Comparison of ENCODE assay signal across 12 mouse cellular contexts in the genomic region with DNA sequence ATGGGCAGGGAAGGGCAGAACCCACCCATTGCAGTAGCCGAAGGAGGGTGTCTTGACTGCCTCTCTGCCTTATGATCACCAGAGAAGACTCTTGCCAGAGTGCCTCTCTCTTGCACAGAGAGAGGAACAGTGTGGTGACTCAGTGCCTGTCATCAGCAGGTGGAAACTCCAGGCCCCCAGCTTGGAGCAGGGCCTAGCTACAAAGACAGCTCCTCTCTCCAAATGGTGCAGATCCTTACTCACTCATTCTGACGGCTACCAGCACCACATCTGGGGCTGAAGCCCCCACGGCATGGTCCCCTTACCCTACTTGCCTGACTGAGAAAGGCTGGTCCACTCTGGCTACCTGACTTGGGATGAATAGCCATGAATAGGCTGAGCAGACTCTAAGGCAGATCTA. TPM values are rescaled to one million over a fixed set of nuclear protein-coding genes. Genes with fewer than 3 reads are reported as not detected.
DNase-seq lines count a peak whose midpoint lies in the region; ATAC-seq and TF ChIP-seq lines count a peak whose summit lies in the region.
"Had no signal": no experiment of that assay in that cellular context is flagged by ENCODE, and none has a peak within 500 bp of the region (broad histone marks: within the 10 kb centered on the region; RNA-seq: fewer than 3 reads in every experiment).

No protein-coding gene starts in this region.

- 70% methylated on average over 3 of the region's 3 CpGs for WGBS in lung, adult 2 months
- 88% methylated on average over 3 of the region's 3 CpGs for WGBS in liver, embryonic 16.5 days (ENCODE audit: insufficient replicate concordance)

- H3K9ac ChIP-seq in liver, embryonic 16.5 days (ENCODE audit: low read depth, low read length): peak overlapping the region; percentile 55
- H3K9ac ChIP-seq: embryonic facial prominence, embryonic 15.5 days had no signal

- H3K4me1 ChIP-seq in lung, adult 2 months (ENCODE audit: control insufficient read depth, insufficient read depth, low read length): peaks cover 7% of the 10 kb centered on the region
- peaks cover 47% of the 10 kb centered on the region for H3K4me1 ChIP-seq in liver, embryonic 16.5 days (ENCODE audit: control insufficient read depth, low read depth, low read length)
- H3K4me1 ChIP-seq: embryonic facial prominence, embryonic 15.5 days had no signal

- H3K4me3 ChIP-seq in lung, adult 2 months (replicated peaks; ENCODE audit: extremely low read depth, low read depth, low read length): peak overlapping the region; percentile 64
- H3K4me3 ChIP-seq in liver, embryonic 16.5 days (ENCODE audit: low read depth, low read length): peak overlapping the region; percentile 79
- H3K4me3 ChIP-seq: embryonic facial prominence, embryonic 15.5 days had no signal

- peaks cover 73% of the 10 kb centered on the region for H3K36me3 ChIP-seq in liver, embryonic 16.5 days (ENCODE audit: control insufficient read depth, insufficient read depth)

- peak overlapping the region; percentile 61 for H3K4me2 ChIP-seq in liver, embryonic 16.5 days (ENCODE audit: low read depth, low read length)
- H3K4me2 ChIP-seq: embryonic facial prominence, embryonic 15.5 days had no signal

- no peaks in the 10 kb centered on the region for H3K9me3 ChIP-seq in liver, embryonic 16.5 days (replicated peaks; ENCODE audit: control insufficient read depth, low read length)
- H3K9me3 ChIP-seq: embryonic facial prominence, embryonic 15.5 days had no signal

- no peak for TF ChIP-seq CTCF in lung, adult 2 months (IDR thresholded peaks at IDR 0.05; ENCODE audit: insufficient read depth, low read length)

- H3K27ac ChIP-seq in liver, embryonic 16.5 days (ENCODE audit: low read length): peak overlapping the region; percentile 63
- H3K27ac ChIP-seq: embryonic facial prominence, embryonic 15.5 days had no signal

- H3K27me3 ChIP-seq in liver, embryonic 16.5 days (ENCODE audit: control insufficient read depth, insufficient read depth, low read depth, low read length): no peaks in the 10 kb centered on the region
- H3K27me3 ChIP-seq: embryonic facial prominence, embryonic 15.5 days had no signal

- TF ChIP-seq POLR2A in lung, adult 2 months (IDR thresholded peaks at IDR 0.05; ENCODE audit: borderline replicate concordance, extremely low read depth, low read depth, low read length): no peak

- peak; percentile 79 for ATAC-seq in frontal cortex, adult (ENCODE audit: low TSS enrichment)
- no peak for ATAC-seq in liver, embryonic 16.5 days (ENCODE audit: low read depth)
- ATAC-seq: activated CD4-positive, CD25-positive, alpha-beta regulatory T cell, adult 4 months had no signal

- DNase-seq in frontal cortex, postnatal 36 days (ENCODE audit: low spot score in 2 of 2): no peak
- DNase-seq in lung, adult 2 months: no peak
- no peak for DNase-seq in lung, postnatal 10 days
- peak; percentile 91 for DNase-seq in brain, adult 2 months (ENCODE audit: low read depth, low spot score)
- DNase-seq in urinary bladder, postnatal 25 days (ENCODE audit: low spot score): no peak
- DNase-seq: kidney, postnatal 25 days; lung, postnatal 4 days; thymus, postnatal 14 days had no signal

RNA-seq across cellular contexts. Expression of a gene that starts 26.7 kb away (rescaled TPM):
- polyA plus RNA-seq in lung, adult 2 months (2012; rRNA removed): 135 and 154 TPM in 2 replicates
- 631 and 674 TPM in 2 replicates for polyA plus RNA-seq in liver, embryonic 16.5 days (2015; fragmentation: Nextera tagmentation; extraction: Ambion mirVana)

RNA-seq across cellular contexts. Expression of a gene that starts 48.5 kb away (rescaled TPM):
- polyA plus RNA-seq in lung, adult 2 months (2012; rRNA removed): 9.6 and 10.4 TPM in 2 replicates
- 3.2 and 3.6 TPM in 2 replicates for polyA plus RNA-seq in liver, embryonic 16.5 days (2015; fragmentation: Nextera tagmentation; extraction: Ambion mirVana)

RNA-seq across cellular contexts. Expression of a gene that starts 53.0 kb away (rescaled TPM):
- polyA plus RNA-seq in lung, adult 2 months (2012; rRNA removed): 14.9 and 17.7 TPM in 2 replicates
- polyA plus RNA-seq in liver, embryonic 16.5 days (2015; fragmentation: Nextera tagmentation; extraction: Ambion mirVana): 4.4 and 5.0 TPM in 2 replicates
